ENCODE assay signal across 8 mouse cellular contexts in the genomic region with DNA sequence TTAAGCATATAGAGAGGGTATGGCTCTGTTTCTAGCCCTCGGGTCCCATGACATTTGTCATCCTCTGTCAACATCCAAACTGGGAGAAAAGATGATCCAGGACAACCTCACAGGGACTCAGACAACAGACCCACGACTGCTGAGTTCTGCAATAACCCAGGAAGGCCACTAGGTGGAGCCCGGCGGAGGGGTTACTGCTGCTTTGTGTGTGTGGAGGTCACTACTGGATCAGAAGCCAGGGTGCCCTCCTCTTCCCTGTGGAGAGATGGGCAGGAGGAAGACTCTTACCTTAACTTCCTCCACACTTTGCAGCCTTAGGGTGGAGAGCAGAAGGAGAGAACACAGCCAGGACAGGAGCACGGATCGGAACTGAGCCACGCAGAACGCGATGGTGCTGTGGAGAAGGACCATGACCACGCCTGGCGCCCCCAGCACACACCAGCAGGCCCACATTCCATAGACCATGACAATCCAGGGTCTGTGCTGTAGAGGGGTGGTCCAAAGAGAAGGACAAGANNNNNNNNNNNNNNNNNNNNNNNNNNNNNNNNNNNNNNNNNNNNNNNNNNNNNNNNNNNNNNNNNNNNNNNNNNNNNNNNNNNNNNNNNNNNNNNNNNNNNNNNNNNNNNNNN. TPM values are rescaled to one million over a fixed set of nuclear protein-coding genes. Genes with fewer than 3 reads are reported as not detected.
DNase-seq lines count a peak whose midpoint lies in the region; TF ChIP-seq lines count a peak whose summit lies in the region.

No protein-coding gene starts in this region.

- no peaks in the 10 kb centered on the region for H3K9me3 ChIP-seq in MEL (replicated peaks; ENCODE audit: insufficient read depth, low read length)
- H3K9me3 ChIP-seq in forebrain, embryonic 10.5 days: no peaks in the 10 kb centered on the region

- no peak for TF ChIP-seq EP300 in MEL (IDR thresholded peaks at IDR 0.05; ENCODE audit: low read depth in 1 of 2, low read length in 2 of 2)

- H3K36me3 ChIP-seq in MEL (ENCODE audit: control insufficient read depth in 1 of 2, insufficient read depth in 2 of 2, low read length in 2 of 2): no peaks in the 10 kb centered on the region
- no peaks in the 10 kb centered on the region for H3K36me3 ChIP-seq in forebrain, embryonic 10.5 days (replicated peaks)

- peak; percentile 84 for TF ChIP-seq RAD21 in MEL (IDR thresholded peaks at IDR 0.05; ENCODE audit: low read depth, low read length)

- H3K27me3 ChIP-seq in MEL (ENCODE audit: control insufficient read depth in 1 of 2, insufficient read depth in 2 of 2, low read length in 2 of 2): no peaks in the 10 kb centered on the region
- no peaks in the 10 kb centered on the region for H3K27me3 ChIP-seq in forebrain, embryonic 10.5 days (ENCODE audit: poor library complexity, severe bottlenecking)

- intact Hi-C loops in heart, postnatal 36 days (cut with DNase I): loop anchor here (1.0 to 10.0 kb wide), 4 partner anchors 58 to 398 kb away; no protein-coding TSS in a partner anchor

- H3K4me1 ChIP-seq in MEL (ENCODE audit: control insufficient read depth in 1 of 2, insufficient read depth in 2 of 2, low read length in 2 of 2): no peaks in the 10 kb centered on the region
- 0 out of 2 replicates have a peak, but pooled peaks cover 3% of the 10 kb centered on the region for H3K4me1 ChIP-seq in forebrain, embryonic 10.5 days

- peak; percentile 87 to 95 (median 94) for TF ChIP-seq CTCF in MEL (IDR thresholded peaks at IDR 0.05 in 2 of 3, conservative IDR thresholded peaks at IDR 0.05 in 1 of 3; ENCODE audit: control insufficient read depth in 1 of 3, insufficient read depth in 1 of 3, low read depth in 2 of 3, low read length in 3 of 3, poor library complexity in 1 of 3, severe bottlenecking in 1 of 3)
- peak; percentile 95 for TF ChIP-seq CTCF in layer of hippocampus, adult 2 months (conservative IDR thresholded peaks at IDR 0.05)

- H3K27ac ChIP-seq in MEL (ENCODE audit: control insufficient read depth, low read depth, low read length): no peak overlapping the region
- no peak overlapping the region for H3K27ac ChIP-seq in forebrain, embryonic 10.5 days
- H3K27ac ChIP-seq in layer of hippocampus, adult 2 months: no peak overlapping the region

- DNase-seq in MEL (ENCODE audit: low read depth, low spot score): peak; percentile 51
- peak; percentile 28 for DNase-seq in c-Kit-negative CD71-positive TER-119-positive erythroid progenitor cells, embryonic 14.5 days (ENCODE audit: low read depth, low spot score)
- peak; percentile 64 for DNase-seq in forebrain, embryonic 10.5 days (ENCODE audit: extremely low spot score, low spot score)
- peak; percentile 68 for DNase-seq in heart, postnatal 36 days
- peak; percentile 47 to 74 for DNase-seq in layer of hippocampus, adult 2 months (ENCODE audit: low spot score in 2 of 2)
- DNase-seq in lung, postnatal 25 days (ENCODE audit: low spot score): peak; percentile 41
- DNase-seq in right cerebral cortex, adult 18-20 months: peak; percentile 55
- no peak for DNase-seq in yolk sac, embryonic 10.5 days (ENCODE audit: low spot score)

- H3K4me3 ChIP-seq in MEL (ENCODE audit: control insufficient read depth in 1 of 2, insufficient read depth in 1 of 2, low read depth in 2 of 2, low read length in 2 of 2): no peak overlapping the region
- no peak overlapping the region for H3K4me3 ChIP-seq in forebrain, embryonic 10.5 days
- H3K4me3 ChIP-seq in layer of hippocampus, adult 2 months: no peak overlapping the region

- H3K9ac ChIP-seq in MEL (ENCODE audit: control insufficient read depth, low read depth, low read length, poor library complexity, severe bottlenecking): no peak overlapping the region

- 51% methylated on average over 11 of the region's 11 CpGs for WGBS in forebrain, embryonic 10.5 days

- no peaks in the 10 kb centered on the region for H3K79me2 ChIP-seq in MEL (ENCODE audit: control insufficient read depth, insufficient read depth, low read length, poor library complexity)

- TF ChIP-seq POLR2A in MEL (IDR thresholded peaks at IDR 0.05; ENCODE audit: control insufficient read depth in 1 of 2, insufficient read depth in 1 of 2, low read depth in 1 of 2, low read length in 2 of 2, poor library complexity in 1 of 2): no peak

TF ChIP-seq in MEL, 35 proteins besides CTCF, POLR2A, EP300 and RAD21:
- TF ChIP-seq SMC3 (IDR thresholded peaks at IDR 0.05; ENCODE audit: low read depth, low read length) (peak; percentile 88), ZC3H11A (IDR thresholded peaks at IDR 0.05; ENCODE audit: low read depth, low read length) (peak; percentile 80), TBP (IDR thresholded peaks at IDR 0.05; ENCODE audit: low read depth, low read length) (no peak)
TF ChIP-seq in MEL: peak in this region for 2.

RNA-seq across cellular contexts. Expression of a gene that starts 43.9 kb away (rescaled TPM):
- total RNA-seq in MEL (2012; rRNA removed): 0.36 and 0.39 TPM in 2 replicates
- 1 to 10 TPM in 1 of 2 experiments, not detected in 1; 1.0 TPM for polyA plus RNA-seq in MEL (2012; ENCODE audit: insufficient read depth in 1 of 2, insufficient read length in 2 of 2, low read depth in 1 of 2, low replicate concordance in 2 of 2, missing spikeins in 1 of 2)
- 7.2 and 7.6 TPM in 2 replicates for polyA plus RNA-seq in forebrain, embryonic 10.5 days (2016; fragmentation: Nextera tagmentation; extraction: Ambion mirVana)
- total RNA-seq in heart, postnatal 36 days (2021): 1 to 10 TPM; 2.1 to 2.4 TPM
- 1 to 10 TPM; 1.6 TPM for total RNA-seq in layer of hippocampus, adult 2 months (2021)
